Mouse (Mus musculus): ENCODE measurements around the gene 2310011J03Rik.

DNA sequence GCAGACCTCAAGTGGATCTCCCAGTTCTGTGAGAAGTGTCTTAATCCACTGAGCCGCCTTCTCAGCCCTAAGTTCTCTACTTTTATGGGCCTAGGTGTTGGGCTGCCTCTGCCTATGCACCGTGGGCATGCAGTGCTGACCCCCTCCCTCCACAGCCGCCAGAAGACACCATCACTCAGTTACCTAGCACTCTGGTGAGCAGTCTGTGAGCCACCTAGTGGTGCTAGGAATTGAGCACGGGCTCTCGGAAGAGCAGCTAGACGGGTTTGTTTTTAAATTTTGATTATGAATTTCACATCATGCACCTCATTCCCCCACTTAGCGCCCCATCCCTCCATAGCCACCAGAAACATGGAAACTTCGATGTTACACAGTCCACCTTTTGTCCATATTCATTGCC lies 31.7 kb downstream of the 2310011J03Rik start:
- no peak for TF ChIP-seq CHD1 (IDR thresholded peaks at IDR 0.05; ENCODE audit: low read depth, low read length)
- TF ChIP-seq POLR2A (IDR thresholded peaks at IDR 0.05; ENCODE audit: low read depth, low read length): no peak; the same call in 1 of the 2 replicates
- no peak for TF ChIP-seq NRF1 (IDR thresholded peaks at IDR 0.05; ENCODE audit: low read depth, low read length)
- TF ChIP-seq CHD2 (IDR thresholded peaks at IDR 0.05; ENCODE audit: low read length): no peak
- no peak for TF ChIP-seq KAT2A (IDR thresholded peaks at IDR 0.05; ENCODE audit: insufficient replicate concordance, low read length)
- peak in 1 of 2 experiments; percentile 41; a peak in 2 of 4 replicates for TF ChIP-seq CTCF (conservative IDR thresholded peaks at IDR 0.05 in 1 of 2, IDR thresholded peaks at IDR 0.05 in 1 of 2; ENCODE audit: low read depth in 2 of 2, low read length in 2 of 2)
- no peak for TF ChIP-seq HCFC1 (IDR thresholded peaks at IDR 0.05; ENCODE audit: low read depth, low read length)
- no peak for TF ChIP-seq POLR2AphosphoS2 (IDR thresholded peaks at IDR 0.05; ENCODE audit: low read depth, low read length)
- 0 out of 2 replicates have a peak, but pooled peaks have one; percentile 19 for TF ChIP-seq SMC3 (IDR thresholded peaks at IDR 0.05; ENCODE audit: low read depth, low read length)
- TF ChIP-seq EP300 (IDR thresholded peaks at IDR 0.05; ENCODE audit: low read length): no peak
- TF ChIP-seq ZNF384 (IDR thresholded peaks at IDR 0.05; ENCODE audit: low read depth, low read length): no peak

Data from CH12.LX (cell line).